Mouse (Mus musculus) liver, adult 2 months (tissue): ENCODE measurements at regions not wholly inside any gene's neighbourhood (a gene's known extent, or its start where the extent isn't known, plus 50 kb on each side); places are given as distances from the start of the nearest gene placed in this dataset.
A peak's percentile ranks its signal among the peaks of the same experiment; 100 is the strongest.

Source experiments
- DNase-seq: peaks from one replicate; pipeline ENCODE4 v3.0.0-alpha.2; 2011; ENCODE audit warnings: low read depth, low spot score; ENCODE audit errors: extremely low read depth
- H3K27ac ChIP-seq: fragments of 200-500 bp; replicated peaks from 2 replicates; pipeline ENCODE4 v1.5.1; 2012; ENCODE audit warnings: low read depth, mild to moderate bottlenecking, control low read depth, inconsistent platforms, low read length; ENCODE audit not compliant: insufficient read depth
- H3K27me3 ChIP-seq: fragments of 200-500 bp; 2 replicates; pipeline ENCODE4 v1.6.1; 2012; ENCODE audit warnings: mild to moderate bottlenecking, moderate library complexity, low read length, inconsistent platforms; ENCODE audit not compliant: control insufficient read depth, insufficient read depth
- H3K36me3 ChIP-seq: fragments of 200-500 bp; 2 replicates; pipeline ENCODE4 v1.6.1; 2012; ENCODE audit warnings: low read length, inconsistent platforms; ENCODE audit not compliant: control insufficient read depth, insufficient read depth
- H3K4me1 ChIP-seq: fragments of 200-500 bp; 2 replicates; pipeline ENCODE4 v1.6.1; 2011; ENCODE audit warnings: low read length; ENCODE audit not compliant: control insufficient read depth, insufficient read depth
- H3K4me3 ChIP-seq: fragments of 200-500 bp; 2 replicates; pipeline ENCODE4 v1.5.1; 2011; ENCODE audit warnings: low read depth, mild to moderate bottlenecking, control low read depth, low read length, moderate library complexity; ENCODE audit not compliant: insufficient read depth
- H3K79me2 ChIP-seq: fragments of 200-500 bp; 2 replicates; pipeline ENCODE4 v1.6.1; 2012; ENCODE audit warnings: inconsistent platforms, mild to moderate bottlenecking, low read length, moderate library complexity; ENCODE audit not compliant: control insufficient read depth, insufficient read depth
- H3K9ac ChIP-seq: fragments of 200-500 bp; 2 replicates; pipeline ENCODE4 v1.6.1; 2012; ENCODE audit warnings: low read depth, mild to moderate bottlenecking, control low read depth, inconsistent platforms, low read length
- CTCF ChIP-seq: fragments of 200-500 bp; IDR thresholded peaks from 2 replicates; pipeline ENCODE4 v1.5.1; 2011; ENCODE audit warnings: low read depth, low read length, control low read depth
- POLR2A ChIP-seq: fragments of 200-500 bp; IDR thresholded peaks from 2 replicates; pipeline ENCODE4 v1.6.1; 2011; ENCODE audit warnings: low read length, control low read depth; ENCODE audit not compliant: insufficient read depth; ENCODE audit errors: extremely low read depth
- WGBS: fragments of 180-500 bp; shearing (Covaris S2); methylation state at CpG from one replicate; pipeline ENCODE4 v1.1.7; 2018; 5-methylcytosine and 5-hydroxymethylcytosine counted together

DNA sequence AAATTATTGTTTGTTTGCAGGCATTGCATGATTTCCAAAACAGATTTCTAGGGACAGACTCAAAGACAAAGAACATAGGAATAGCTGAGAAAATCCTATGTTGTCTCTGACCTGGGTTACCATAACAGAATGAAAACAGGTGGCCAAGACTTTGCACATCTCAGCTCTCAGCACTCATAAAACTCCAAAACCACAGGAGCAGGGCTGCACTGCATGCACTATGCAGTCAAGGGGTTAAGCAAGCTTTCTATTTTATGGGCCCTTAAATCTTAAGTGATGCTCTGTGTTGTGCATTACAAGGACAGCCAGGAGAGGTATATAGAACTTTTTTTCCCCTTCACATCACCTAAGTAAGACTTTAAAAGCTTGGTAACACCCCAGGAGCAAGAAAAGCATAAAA, 224.2 kb upstream of the Nox3 start:
- Histone ChIP-seq H3K79me2 (no peaks in the 10 kb centered on the region), H3K4me1 (no peaks in the 10 kb centered on the region), H3K9ac (no peak overlapping the region), H3K36me3 (no peaks in the 10 kb centered on the region), H3K4me3 (no peak overlapping the region), H3K27ac (no peak overlapping the region), H3K27me3 (no peaks in the 10 kb centered on the region)
- DNase-seq, result no peak
- no peak for TF ChIP-seq POLR2A
- no peak for TF ChIP-seq CTCF

- TF ChIP-seq CTCF (no peak), POLR2A (no peak)
- no peak overlapping the region for H3K27ac ChIP-seq
- WGBS, result 69% methylated on average over 3 of the region's 3 CpGs
These were observed 196.8 kb upstream of the Nox3 start for GRCm38 (mm10) chr17:3892826-3893225.

GRCm38 (mm10) chr17:3883146-3883545, 187.1 kb upstream of the Nox3 start:
- TF ChIP-seq POLR2A (no peak), CTCF (no peak)
- WGBS, result 81% methylated on average over 1 of the region's 1 CpGs
- Histone ChIP-seq H3K27me3 (no peaks in the 10 kb centered on the region), H3K4me3 (no peak overlapping the region), H3K4me1 (no peaks in the 10 kb centered on the region), H3K9ac (no peak overlapping the region), H3K79me2 (no peaks in the 10 kb centered on the region), H3K27ac (no peak overlapping the region), H3K36me3 (no peaks in the 10 kb centered on the region)
- DNase-seq, result no peak

More at GRCm38 (mm10) chr17:3892826-3893225, 196.8 kb upstream of the Nox3 start:
- H3K36me3 ChIP-seq, result no peaks in the 10 kb centered on the region
- no peaks in the 10 kb centered on the region for H3K27me3 ChIP-seq
- H3K4me1 ChIP-seq, result no peaks in the 10 kb centered on the region
- no peak overlapping the region for H3K9ac ChIP-seq
- no peak overlapping the region for H3K4me3 ChIP-seq
- no peaks in the 10 kb centered on the region for H3K79me2 ChIP-seq
- DNase-seq, result no peak

GRCm38 (mm10) chr17:3879075-3879474, 183.0 kb upstream of the Nox3 start:
- no peaks in the 10 kb centered on the region for H3K79me2 ChIP-seq
- no peak overlapping the region for H3K4me3 ChIP-seq
- H3K27me3 ChIP-seq, result no peaks in the 10 kb centered on the region
- no peak for DNase-seq
- H3K27ac ChIP-seq, result no peak overlapping the region
- TF ChIP-seq POLR2A (no peak), CTCF (no peak)
- WGBS, result 67% methylated on average over 3 of the region's 3 CpGs
- no peaks in the 10 kb centered on the region for H3K4me1 ChIP-seq
- H3K36me3 ChIP-seq, result no peaks in the 10 kb centered on the region
- no peak overlapping the region for H3K9ac ChIP-seq

DNA sequence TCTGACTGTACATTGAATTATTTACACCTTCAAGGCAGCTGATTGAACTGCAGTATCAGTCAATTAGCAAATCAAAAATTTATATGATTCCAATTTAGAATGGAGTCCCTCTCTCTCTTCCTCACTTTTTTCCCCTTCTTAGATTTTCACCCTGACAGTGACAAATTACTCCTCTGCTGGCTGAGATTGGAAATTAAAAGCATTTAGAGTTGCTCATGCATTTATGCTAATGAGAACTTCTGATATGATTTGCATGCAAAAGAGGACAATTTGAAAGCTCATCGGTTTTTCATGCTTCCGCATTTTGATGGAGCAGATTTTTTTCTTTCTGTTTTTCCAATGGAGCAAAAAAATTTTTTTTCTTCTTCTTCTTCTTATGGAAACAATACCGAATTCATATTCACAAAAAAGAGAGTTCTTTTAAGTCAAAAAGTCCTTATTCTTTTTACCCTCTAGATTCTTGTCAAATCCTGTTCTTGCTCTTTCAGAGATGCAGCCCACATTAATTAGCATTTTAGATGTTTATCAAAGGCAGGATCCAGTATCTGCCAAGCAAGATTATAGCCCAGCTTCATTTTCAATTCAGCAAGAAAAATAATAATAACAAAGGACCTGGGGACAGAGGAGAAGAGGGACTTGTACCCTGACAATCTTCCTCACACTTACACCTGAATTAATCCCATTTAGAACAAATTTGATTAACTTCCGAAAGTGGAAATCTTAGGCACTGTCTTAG, 173.6 kb upstream of the Nox3 start:
- no peaks in the 10 kb centered on the region for H3K4me1 ChIP-seq
- no peak overlapping the region for H3K9ac ChIP-seq
- DNase-seq, result no peak
- WGBS, result 69% methylated on average over 4 of the region's 4 CpGs
- TF ChIP-seq POLR2A (no peak), CTCF (no peak)
- H3K27me3 ChIP-seq, result no peaks in the 10 kb centered on the region
- H3K79me2 ChIP-seq, result no peaks in the 10 kb centered on the region
- no peak overlapping the region for H3K27ac ChIP-seq
- H3K36me3 ChIP-seq, result no peaks in the 10 kb centered on the region
- H3K4me3 ChIP-seq, result no peak overlapping the region

- Histone ChIP-seq H3K4me3 (no peak overlapping the region), H3K9ac (no peak overlapping the region), H3K27me3 (no peaks in the 10 kb centered on the region), H3K36me3 (no peaks in the 10 kb centered on the region), H3K27ac (no peak overlapping the region), H3K4me1 (no peaks in the 10 kb centered on the region), H3K79me2 (no peaks in the 10 kb centered on the region)
- TF ChIP-seq POLR2A (no peak), CTCF (peak; percentile 54)
- peak; percentile 19 for DNase-seq
- 15% methylated on average over 2 of the region's 2 CpGs for WGBS
These were observed 166.3 kb upstream of the Nox3 start for GRCm38 (mm10) chr17:3862384-3862783.
